Mouse (Mus musculus) MEL (cell line): ENCODE measurements around the gene Pfdn6. TPM values are rescaled to one million over a fixed set of nuclear protein-coding genes. Genes with fewer than 3 reads are reported as not detected.

ENCODE experiments used
- DNase-seq: peaks from one replicate; pipeline ENCODE4 v3.0.0; 2011; ENCODE audit warnings: low read depth, low spot score
- H3K27ac ChIP-seq: 2 replicates; pipeline ENCODE4 v1.5.1; 2012; ENCODE audit warnings: low read depth, mild to moderate bottlenecking, control low read depth, low read length, moderate library complexity; ENCODE audit not compliant: control insufficient read depth
- H3K27me3 ChIP-seq, 2 experiments: fragments of 150-350 bp in 1 of 2; sonication (generic) in 1 of 2; 2 replicates each; pipeline ENCODE4 v1.6.1; 2012; ENCODE audit warnings: low read length in 2 of 2, mild to moderate bottlenecking in 2 of 2, improper control_type of control experiment in 1 of 2, moderate library complexity in 1 of 2; ENCODE audit not compliant: insufficient read depth in 2 of 2, control insufficient read depth in 1 of 2
- H3K36me3 ChIP-seq, 2 experiments: 2 replicates each; pipeline ENCODE4 v1.6.1; 2012 to 2014; ENCODE audit warnings: low read length in 2 of 2, improper control_type of control experiment in 1 of 2, inconsistent platforms in 1 of 2, mild to moderate bottlenecking in 1 of 2; ENCODE audit not compliant: insufficient read depth in 2 of 2, control insufficient read depth in 1 of 2
- H3K4me1 ChIP-seq, 2 experiments: fragments of 150-350 bp in 1 of 2; sonication (generic) in 1 of 2; 2 replicates each; pipeline ENCODE4 v1.6.1; 2012; ENCODE audit warnings: low read length in 2 of 2, improper control_type of control experiment in 1 of 2, mild to moderate bottlenecking in 1 of 2; ENCODE audit not compliant: insufficient read depth in 2 of 2, control insufficient read depth in 1 of 2
- H3K4me3 ChIP-seq, 2 experiments: fragments of 150-350 bp in 1 of 2; sonication (generic) in 1 of 2; 2 replicates each; pipeline ENCODE4 v1.5.1; 2012; ENCODE audit warnings: low read depth in 2 of 2, low read length in 2 of 2, mild to moderate bottlenecking in 2 of 2, moderate library complexity in 2 of 2, control low read depth in 1 of 2, improper control_type of control experiment in 1 of 2; ENCODE audit not compliant: control insufficient read depth in 1 of 2, insufficient read depth in 1 of 2
- H3K79me2 ChIP-seq: 2 replicates; pipeline ENCODE4 v1.6.1; 2012; ENCODE audit warnings: mild to moderate bottlenecking, low read length, moderate library complexity; ENCODE audit not compliant: control insufficient read depth, poor library complexity, insufficient read depth
- H3K9ac ChIP-seq: 2 replicates; pipeline ENCODE4 v1.6.1; 2012; ENCODE audit warnings: low read depth, mild to moderate bottlenecking, control low read depth, low read length, moderate library complexity; ENCODE audit not compliant: control insufficient read depth, poor library complexity, severe bottlenecking
- H3K9me3 ChIP-seq: fragments of 150-350 bp; sonication (generic); replicated peaks from 2 replicates; pipeline ENCODE4 v1.6.1; 2012; ENCODE audit warnings: mild to moderate bottlenecking, low read length, improper control_type of control experiment, moderate library complexity; ENCODE audit not compliant: insufficient read depth
- CHD1 ChIP-seq: IDR thresholded peaks from 2 replicates; pipeline ENCODE4 v1.6.1; 2012; ENCODE audit warnings: low read depth, mild to moderate bottlenecking, inconsistent platforms, low read length, improper control_type of control experiment
- CTCF ChIP-seq, 3 experiments: IDR thresholded peaks in 2 of 3; conservative IDR thresholded peaks in 1 of 3; 2 replicates each; pipeline ENCODE4 v1.5.1; 2011 to 2012; ENCODE audit warnings: low read length in 3 of 3, low read depth in 2 of 3, mild to moderate bottlenecking in 2 of 3, improper control_type of control experiment in 1 of 3, inconsistent platforms in 1 of 3, mixed read lengths in 1 of 3, moderate library complexity in 1 of 3; ENCODE audit not compliant: control insufficient read depth in 1 of 3, insufficient read depth in 1 of 3, poor library complexity in 1 of 3, severe bottlenecking in 1 of 3
- ELF1 ChIP-seq: IDR thresholded peaks from 2 replicates; pipeline ENCODE4 v1.6.1; 2014; ENCODE audit warnings: low read depth, mild to moderate bottlenecking, inconsistent platforms, low read length, improper control_type of control experiment, moderate library complexity
- GATA1 ChIP-seq: IDR thresholded peaks from 2 replicates; pipeline ENCODE4 v1.6.1; 2011; ENCODE audit warnings: low read depth, low read length, improper control_type of control experiment
- KAT2A ChIP-seq: conservative IDR thresholded peaks from 2 replicates; pipeline ENCODE4 v1.6.1; 2012; ENCODE audit warnings: low read depth, low read length, improper control_type of control experiment, inconsistent platforms
- MYC ChIP-seq: IDR thresholded peaks from 2 replicates; pipeline ENCODE4 v1.6.1; 2011; ENCODE audit warnings: low read depth, mild to moderate bottlenecking, low read length, improper control_type of control experiment, moderate library complexity
- POLR2AphosphoS5 ChIP-seq: IDR thresholded peaks from 2 replicates; pipeline ENCODE4 v1.6.1; 2012; ENCODE audit warnings: low read depth, borderline replicate concordance, mild to moderate bottlenecking, inconsistent platforms, low read length, moderate library complexity, mixed read lengths
- RAD21 ChIP-seq: IDR thresholded peaks from 2 replicates; pipeline ENCODE4 v1.6.1; 2011; ENCODE audit warnings: mild to moderate bottlenecking, low read depth, low read length, improper control_type of control experiment
- RCOR1 ChIP-seq: IDR thresholded peaks from 2 replicates; pipeline ENCODE4 v1.6.1; 2012; ENCODE audit warnings: low read depth, mild to moderate bottlenecking, inconsistent platforms, low read length, improper control_type of control experiment
- TBP ChIP-seq: IDR thresholded peaks from 2 replicates; pipeline ENCODE4 v1.8.0; 2011; ENCODE audit warnings: low read depth, low read length, improper control_type of control experiment
- ZKSCAN1 ChIP-seq: IDR thresholded peaks from 2 replicates; pipeline ENCODE4 v1.6.1; 2012; ENCODE audit warnings: low read depth, mild to moderate bottlenecking, inconsistent platforms, low read length, improper control_type of control experiment, moderate library complexity
- ZMIZ1 ChIP-seq: IDR thresholded peaks from 2 replicates; pipeline ENCODE4 v1.6.1; 2012; ENCODE audit warnings: low read depth, mild to moderate bottlenecking, inconsistent platforms, low read length, improper control_type of control experiment, moderate library complexity
- ZNF384 ChIP-seq: IDR thresholded peaks from 2 replicates; pipeline ENCODE4 v1.6.1; 2012; ENCODE audit warnings: low read depth, mild to moderate bottlenecking, inconsistent platforms, low read length, improper control_type of control experiment
- polyA plus RNA-seq, 2 experiments: library from polyadenylated mRNA; stranded (reverse) in 1 of 2; unstranded in 1 of 2; fragments of >175 nt in 1 of 2; fragments of >200 nt in 1 of 2; gene quantifications; 2 replicates each; pipeline versions ENCODE4 v1.2.1 to v1.2.4; 2012; ENCODE audit warnings: low replicate concordance in 2 of 2, low read depth in 1 of 2; ENCODE audit not compliant: insufficient read length in 2 of 2, insufficient read depth in 1 of 2, missing spikeins in 1 of 2
- total RNA-seq: library from RNA; depleted of rRNA; stranded (reverse); fragments of 300-350 nt; gene quantifications from 2 replicates; pipeline ENCODE4 v1.2.3, GENCODE M21; 2012

The Pfdn6 gene
- total and polyA plus RNA-seq, 3 experiments = 222 to 239 TPM; not detected in 1

GRCm38 (mm10) chr17:33948090-33948904 lies 8.2 kb upstream of the Pfdn6 start:
- no peak overlapping the region for H3K27ac ChIP-seq
- H3K4me1 ChIP-seq = peaks cover 0 to 12% of the 10 kb centered on the region in 2 experiments; a peak in 2 of 4 replicates

GRCm38 (mm10) chr17:33947430-33948089 lies 7.4 kb upstream of the Pfdn6 start:
- Histone ChIP-seq H3K27me3 (no peaks in the 10 kb centered on the region), H3K4me3 (no peak overlapping the region), H3K9me3 (no peaks in the 10 kb centered on the region), H3K27ac (no peak overlapping the region), H3K9ac (no peak overlapping the region), H3K79me2 (peaks cover 2% of the 10 kb centered on the region), H3K4me1 (peaks cover 0 to 7% of the 10 kb centered on the region in 2 experiments; a peak in 1 of 4 replicates), H3K36me3 (peaks cover 3% of the 10 kb centered on the region in 2 experiments)
- TF ChIP-seq KAT2A = no peak
- no peak for TF ChIP-seq ZMIZ1
- TF ChIP-seq CTCF (IDR thresholded peaks at IDR 0.05 in 2 of 3, conservative IDR thresholded peaks at IDR 0.05 in 1 of 3; ENCODE audit: control insufficient read depth in 1 of 3, insufficient read depth in 1 of 3, low read depth in 2 of 3, low read length in 3 of 3, poor library complexity in 1 of 3, severe bottlenecking in 1 of 3) = no peak
- no peak for DNase-seq

More at GRCm38 (mm10) chr17:33948090-33948904, 8.2 kb upstream of the Pfdn6 start:
- no peak overlapping the region for H3K4me3 ChIP-seq
- peaks cover 7 to 11% of the 10 kb centered on the region in 2 experiments for H3K36me3 ChIP-seq
- TF ChIP-seq ZNF384 (no peak), RCOR1 (no peak)
- no peaks in the 10 kb centered on the region for H3K9me3 ChIP-seq
- no peak for DNase-seq
- no peak overlapping the region for H3K9ac ChIP-seq
- H3K27me3 ChIP-seq = no peaks in the 10 kb centered on the region
- H3K79me2 ChIP-seq = peaks cover 10% of the 10 kb centered on the region

DNA sequence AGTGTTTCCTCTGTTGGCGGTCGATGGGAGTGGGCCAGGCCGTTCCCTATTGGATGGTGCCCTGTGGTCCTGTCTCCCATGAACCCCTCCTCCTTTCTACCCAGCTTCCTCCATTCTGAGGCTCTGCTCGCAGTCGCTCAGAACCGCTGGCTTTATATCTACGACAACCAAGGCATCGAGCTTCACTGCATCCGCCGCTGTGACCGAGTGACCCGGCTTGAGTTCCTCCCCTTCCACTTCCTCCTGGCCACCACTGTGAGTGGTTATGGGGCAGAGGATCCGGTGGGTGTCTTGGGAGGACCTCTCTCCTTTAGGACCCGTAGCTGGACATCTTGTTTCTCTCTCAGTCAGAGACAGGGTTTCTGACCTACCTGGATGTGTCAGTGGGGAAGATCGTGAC lies 3.3 kb upstream of the Pfdn6 start:
- no peaks in the 10 kb centered on the region for H3K27me3 ChIP-seq
- H3K9ac ChIP-seq = no peak overlapping the region
- H3K4me3 ChIP-seq = no peak overlapping the region
- peaks cover 0 to 3% of the 10 kb centered on the region in 2 experiments; a peak in 2 of 4 replicates for H3K36me3 ChIP-seq
- no peak overlapping the region for H3K27ac ChIP-seq
- no peak for DNase-seq
- TF ChIP-seq RAD21 (no peak), ZKSCAN1 (no peak), MYC (no peak), POLR2AphosphoS5 (no peak), ELF1 (no peak), CHD1 (no peak), GATA1 (no peak), KAT2A (no peak), TBP (no peak)
- H3K4me1 ChIP-seq = peaks cover 0 to 3% of the 10 kb centered on the region in 2 experiments; a peak in 2 of 4 replicates
- H3K79me2 ChIP-seq = peaks cover 27% of the 10 kb centered on the region
- H3K9me3 ChIP-seq = no peaks in the 10 kb centered on the region
